Mouse (Mus musculus) bone marrow macrophage, adult 2 months (primary cell): ENCODE measurements at regions not wholly inside any gene's neighbourhood (a gene's known extent, or its start where the extent isn't known, plus 50 kb on each side); places are given as distances from the start of the nearest gene placed in this dataset.

Experiments
- H3K27ac ChIP-seq: 2 replicates; pipeline ENCODE4 v1.5.1; 2012; ENCODE audit warnings: low read depth, low read length; ENCODE audit not compliant: insufficient read depth
- H3K4me1 ChIP-seq: 2 replicates; pipeline ENCODE4 v1.6.1; 2012; ENCODE audit warnings: low read length; ENCODE audit not compliant: control insufficient read depth, insufficient read depth
- H3K4me3 ChIP-seq: 2 replicates; pipeline ENCODE4 v1.5.1; 2012; ENCODE audit warnings: mild to moderate bottlenecking, low read length, moderate library complexity; ENCODE audit not compliant: insufficient read depth
- CTCF ChIP-seq: IDR thresholded peaks from 2 replicates; pipeline ENCODE4 v1.5.1; 2012; ENCODE audit warnings: low read depth, mild to moderate bottlenecking, low read length, moderate library complexity
- POLR2A ChIP-seq: IDR thresholded peaks from 2 replicates; pipeline ENCODE4 v1.6.1; 2012; ENCODE audit warnings: mild to moderate bottlenecking, low read depth, low read length, borderline replicate concordance

- TF ChIP-seq CTCF (no peak), POLR2A (no peak)
- Histone ChIP-seq H3K27ac (no peak overlapping the region), H3K4me1 (no peaks in the 10 kb centered on the region), H3K4me3 (no peak overlapping the region)
Measured at GRCm38 (mm10) chr2:72561383-72561782, 85.4 kb downstream of the Cdca7 start.

DNA sequence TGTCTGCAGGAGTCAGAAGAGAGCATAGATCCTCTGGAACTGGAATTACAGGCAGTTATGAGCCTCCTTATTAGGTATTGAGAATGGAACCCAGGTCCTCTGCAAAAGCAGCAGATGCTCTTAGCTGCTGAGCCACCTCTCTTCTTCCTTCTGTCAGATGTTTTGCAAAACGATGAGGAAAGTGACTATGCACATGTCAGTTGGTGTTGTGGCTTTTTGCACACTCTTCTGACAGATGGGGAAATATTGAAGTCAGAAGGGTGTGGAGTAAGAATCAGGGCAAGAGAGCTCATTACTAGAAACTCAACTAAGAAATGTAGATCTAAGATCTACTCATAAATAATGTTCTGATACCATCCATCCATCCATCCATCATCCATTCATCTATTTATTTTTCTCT is 102.4 kb downstream of the Cdca7 start:
- no peak overlapping the region for H3K27ac ChIP-seq
- no peak overlapping the region for H3K4me3 ChIP-seq
- no peaks in the 10 kb centered on the region for H3K4me1 ChIP-seq
- TF ChIP-seq POLR2A (no peak), CTCF (no peak)

- Histone ChIP-seq H3K4me1 (no peaks in the 10 kb centered on the region), H3K4me3 (no peak overlapping the region), H3K27ac (no peak overlapping the region)
- TF ChIP-seq CTCF = no peak
- TF ChIP-seq POLR2A = no peak
Measured at GRCm38 (mm10) chr2:72581136-72581535, 105.2 kb downstream of the Cdca7 start.

DNA sequence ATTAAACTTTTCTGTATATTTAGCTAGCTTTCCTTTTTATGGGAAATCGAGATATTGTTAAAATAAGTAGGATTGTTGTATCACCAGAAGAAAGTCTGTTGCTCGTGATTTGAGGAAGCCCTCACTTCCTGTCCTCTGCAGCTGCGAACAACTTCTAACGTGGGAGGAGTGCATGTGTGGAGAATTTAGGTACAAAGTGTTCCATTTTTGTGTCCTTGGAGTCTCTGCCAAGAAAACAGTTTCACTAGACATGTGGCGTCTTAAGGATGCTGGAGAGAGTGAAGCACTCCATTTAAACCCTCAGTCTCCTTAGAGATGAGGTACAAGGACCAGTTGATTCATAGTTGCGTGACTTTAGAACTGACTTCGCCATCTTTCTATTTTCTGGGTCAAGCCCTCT is 112.9 kb downstream of the Cdca7 start:
- no peak for TF ChIP-seq CTCF
- TF ChIP-seq POLR2A = no peak
- Histone ChIP-seq H3K27ac (no peak overlapping the region), H3K4me1 (peaks cover 3% of the 10 kb centered on the region; the same call in 1 of the 2 replicates), H3K4me3 (no peak overlapping the region)

- no peak overlapping the region for H3K27ac ChIP-seq
- no peak for TF ChIP-seq POLR2A
- no peak for TF ChIP-seq CTCF
- H3K4me1 ChIP-seq = peaks cover 3% of the 10 kb centered on the region; the same call in 1 of the 2 replicates
- no peak overlapping the region for H3K4me3 ChIP-seq
Measured at GRCm38 (mm10) chr2:72592011-72592410, 116.1 kb downstream of the Cdca7 start.

- Histone ChIP-seq H3K4me3 (no peak overlapping the region), H3K27ac (no peak overlapping the region), H3K4me1 (no peaks in the 10 kb centered on the region)
- TF ChIP-seq CTCF (no peak), POLR2A (no peak)
Measured at GRCm38 (mm10) chr2:72596994-72597925, 121.3 kb downstream of the Cdca7 start.

- Histone ChIP-seq H3K4me3 (no peak overlapping the region), H3K27ac (no peak overlapping the region), H3K4me1 (no peaks in the 10 kb centered on the region)
- no peak for TF ChIP-seq POLR2A
- TF ChIP-seq CTCF = no peak
Measured at GRCm38 (mm10) chr2:72597941-72598340, 122.0 kb downstream of the Cdca7 start.

DNA sequence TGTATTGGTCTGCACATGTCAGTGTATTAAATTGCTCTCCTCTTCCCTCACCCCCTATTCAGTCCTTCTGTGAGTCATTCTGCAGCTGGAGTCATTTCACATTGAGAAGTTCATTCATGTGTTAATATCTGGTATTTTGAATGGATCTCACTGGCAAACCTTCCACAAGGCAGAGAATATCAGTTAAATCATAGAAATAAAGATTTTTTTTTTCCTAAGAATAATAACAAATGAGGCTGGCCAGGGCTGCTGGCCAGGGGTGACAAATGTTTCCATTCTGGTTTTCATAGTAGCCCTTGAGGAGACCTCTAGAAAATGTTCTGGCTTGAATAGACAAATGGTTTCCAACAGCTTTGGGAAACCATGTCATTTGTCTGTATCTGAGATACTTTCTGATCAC is 124.8 kb downstream of the Cdca7 start:
- Histone ChIP-seq H3K27ac (no peak overlapping the region), H3K4me3 (no peak overlapping the region), H3K4me1 (no peaks in the 10 kb centered on the region)
- TF ChIP-seq POLR2A (no peak), CTCF (no peak)

GRCm38 (mm10) chr2:72602152-72602551 is 126.2 kb downstream of the Cdca7 start:
- no peaks in the 10 kb centered on the region for H3K4me1 ChIP-seq
- no peak overlapping the region for H3K4me3 ChIP-seq
- TF ChIP-seq CTCF (no peak), POLR2A (no peak)
- no peak overlapping the region for H3K27ac ChIP-seq

GRCm38 (mm10) chr2:72612221-72612620 is 136.3 kb downstream of the Cdca7 start:
- Histone ChIP-seq H3K4me3 (no peak overlapping the region), H3K4me1 (no peaks in the 10 kb centered on the region), H3K27ac (no peak overlapping the region)
- TF ChIP-seq POLR2A = no peak

GRCm38 (mm10) chr2:72614256-72614655 is 138.3 kb downstream of the Cdca7 start:
- Histone ChIP-seq H3K4me1 (no peaks in the 10 kb centered on the region), H3K4me3 (no peak overlapping the region), H3K27ac (no peak overlapping the region)
- TF ChIP-seq POLR2A = no peak
- TF ChIP-seq CTCF = no peak
